Mouse (Mus musculus) liver, adult 2 months (tissue): ENCODE measurements at regions not wholly inside any gene's neighbourhood (a gene's known extent, or its start where the extent isn't known, plus 50 kb on each side); places are given as distances from the start of the nearest gene placed in this dataset.

Source experiments
- CTCF ChIP-seq: fragments of 200-500 bp; IDR thresholded peaks from 2 replicates; pipeline ENCODE4 v1.5.1; 2011; ENCODE audit warnings: low read depth, low read length, control low read depth
- POLR2A ChIP-seq: fragments of 200-500 bp; IDR thresholded peaks from 2 replicates; pipeline ENCODE4 v1.6.1; 2011; ENCODE audit warnings: low read length, control low read depth; ENCODE audit not compliant: insufficient read depth; ENCODE audit errors: extremely low read depth

DNA sequence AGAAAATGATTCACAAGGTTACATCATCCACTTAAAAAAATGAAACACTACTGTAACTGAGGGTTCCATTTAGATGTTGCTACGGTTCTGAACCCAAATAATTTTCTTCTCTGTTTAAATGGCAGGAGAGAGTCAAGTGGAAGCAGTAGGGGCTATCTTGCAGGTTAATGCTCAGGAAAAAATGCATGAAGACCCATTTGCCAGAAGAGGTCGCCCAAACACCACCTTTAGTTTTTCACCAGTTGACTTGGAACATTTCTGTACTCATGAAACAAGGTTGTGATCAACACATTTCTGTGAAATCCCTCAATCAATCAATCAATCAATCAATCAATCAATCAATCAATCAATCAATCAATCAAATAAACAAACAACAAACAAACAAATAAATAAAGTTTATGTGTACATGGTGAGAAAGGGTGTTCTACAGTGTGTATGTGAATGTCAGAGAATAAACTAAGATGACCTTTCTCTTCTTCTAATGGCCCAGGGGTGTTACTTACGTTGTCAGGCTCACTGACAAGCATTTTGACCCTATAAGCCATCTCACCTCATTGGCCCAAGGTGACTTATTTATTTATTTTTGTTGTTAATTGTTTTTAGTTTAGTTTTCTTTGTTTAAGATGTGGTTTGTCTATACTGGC lies 68.5 kb upstream of the Megf9 start:
- TF ChIP-seq POLR2A (no peak), CTCF (peak; percentile 37)
